Mouse (Mus musculus) megakaryocyte progenitor cell, adult 5-6 weeks (primary cell): ENCODE results near the gene Exosc5. TPM values are rescaled to one million over a fixed set of nuclear protein-coding genes. Genes with fewer than 3 reads are reported as not detected.
A peak's percentile ranks its signal among the peaks of the same experiment; 100 is the strongest.

Source experiments
- ATAC-seq: replicated peaks from 2 replicates; pipeline ENCODE4 v1.8.0; 2016; ENCODE audit warnings: mild to moderate bottlenecking, moderate TSS enrichment, inconsistent platforms; ENCODE audit not compliant: poor library complexity
- total RNA-seq, 2 experiments: library from RNA; stranded (forward) in 1 of 2; stranded (reverse) in 1 of 2; fragments of 157-497, 149-512 nt in 1 of 2; fragments of 200-1000 nt in 1 of 2; gene quantifications; 2 replicates each; pipeline versions ENCODE4 v1.2.3 to v1.2.4; 2015 to 2017

The Exosc5 gene
- total RNA-seq, 2 experiments from 2014 or later = 71.8 to 84.9 TPM

- ATAC-seq = no peak
Observed at GRCm38 (mm10) chr7:25676085-25676781, 17.3 kb downstream of the Exosc5 start.

DNA sequence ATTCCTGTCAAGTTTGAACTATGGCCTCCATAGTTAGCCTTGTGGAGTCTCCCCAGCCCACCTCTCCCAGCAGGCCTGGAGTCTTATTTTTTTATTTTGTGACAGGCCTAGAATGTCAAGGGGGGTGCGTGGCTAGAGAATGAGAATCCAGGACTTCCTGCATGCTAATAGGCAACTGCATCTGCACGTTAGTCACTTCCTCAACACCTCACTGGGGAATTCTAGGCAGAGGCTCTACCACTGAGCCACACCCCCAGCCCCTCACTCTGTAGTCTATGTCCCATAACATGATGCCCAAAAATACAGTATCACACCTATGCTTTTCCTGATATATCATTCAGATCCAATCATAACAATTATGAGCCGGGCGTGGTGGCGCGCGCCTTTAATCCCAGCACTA is 18.0 kb downstream of the Exosc5 start:
- ATAC-seq = no peak

- ATAC-seq = peak; percentile 12
Observed at GRCm38 (mm10) chr7:25679971-25680370, 21.0 kb downstream of the Exosc5 start.

DNA sequence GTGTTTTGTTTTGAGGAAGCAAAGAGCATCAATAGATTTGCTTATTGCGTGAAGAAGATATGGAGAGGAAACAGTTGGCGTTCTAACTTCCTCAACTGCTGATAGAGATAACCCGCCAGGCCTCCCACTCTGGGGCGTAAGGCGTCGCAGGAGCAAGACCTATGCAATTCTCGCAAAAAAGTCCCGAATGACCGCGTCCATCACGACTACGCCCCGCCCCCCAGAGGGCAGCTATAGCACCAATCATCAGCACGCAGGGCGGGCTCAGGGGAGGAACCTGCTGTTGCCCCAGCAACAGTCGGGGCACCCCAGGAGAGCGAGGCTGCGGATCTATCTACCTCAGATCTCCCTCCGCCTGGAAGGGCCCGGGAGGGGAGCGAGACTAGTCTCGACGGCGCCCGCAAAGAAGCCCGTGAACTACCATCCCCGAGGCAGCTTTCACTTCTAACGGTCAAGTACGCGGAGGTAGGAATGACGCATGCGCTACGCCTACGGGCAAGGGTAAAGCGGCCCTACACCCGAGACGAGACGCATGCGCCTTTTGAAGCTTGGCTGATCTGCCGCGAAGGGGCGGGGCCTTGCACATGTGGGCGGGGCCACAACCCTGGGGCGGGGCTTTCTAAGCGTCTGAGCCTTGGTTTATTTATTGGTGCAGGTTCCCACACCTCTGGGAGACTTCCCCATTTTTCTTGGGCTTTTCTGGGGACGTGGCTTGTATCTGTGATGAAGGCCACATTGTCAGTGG is 21.7 kb downstream of the Exosc5 start, which contains the start of gene B9d2:
Gene B9d2, plus strand, starts transcription at position 267 of the 745 bp plus-strand sequence.
- peak; percentile 68 for ATAC-seq

GRCm38 (mm10) chr7:25681341-25682231 is 22.6 kb downstream of the Exosc5 start:
- no peak for ATAC-seq

GRCm38 (mm10) chr7:25683474-25684180 is 24.7 kb downstream of the Exosc5 start:
- ATAC-seq = peak; percentile 40

DNA sequence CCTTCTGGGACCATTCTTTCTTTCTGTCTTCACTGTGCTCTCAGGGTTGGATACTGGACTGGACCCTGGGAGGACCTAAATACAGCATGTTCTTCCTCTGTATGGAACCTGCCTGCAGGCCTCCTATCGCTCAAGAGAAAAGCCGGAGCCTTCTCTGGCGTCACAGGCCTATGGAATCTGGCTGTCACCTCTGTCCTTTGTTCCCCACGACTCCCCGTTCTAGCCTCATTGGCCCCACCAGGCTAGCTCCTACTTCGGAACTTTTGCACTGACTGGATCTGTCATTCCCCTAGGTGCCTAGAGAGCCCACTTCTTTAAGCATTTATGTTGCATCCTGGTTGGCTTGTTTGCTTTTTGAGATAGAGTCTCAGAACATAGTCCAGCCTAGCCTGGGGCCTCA is 25.7 kb downstream of the Exosc5 start:
- ATAC-seq = no peak

GRCm38 (mm10) chr7:25685926-25686470 is 27.0 kb downstream of the Exosc5 start:
- ATAC-seq = no peak

DNA sequence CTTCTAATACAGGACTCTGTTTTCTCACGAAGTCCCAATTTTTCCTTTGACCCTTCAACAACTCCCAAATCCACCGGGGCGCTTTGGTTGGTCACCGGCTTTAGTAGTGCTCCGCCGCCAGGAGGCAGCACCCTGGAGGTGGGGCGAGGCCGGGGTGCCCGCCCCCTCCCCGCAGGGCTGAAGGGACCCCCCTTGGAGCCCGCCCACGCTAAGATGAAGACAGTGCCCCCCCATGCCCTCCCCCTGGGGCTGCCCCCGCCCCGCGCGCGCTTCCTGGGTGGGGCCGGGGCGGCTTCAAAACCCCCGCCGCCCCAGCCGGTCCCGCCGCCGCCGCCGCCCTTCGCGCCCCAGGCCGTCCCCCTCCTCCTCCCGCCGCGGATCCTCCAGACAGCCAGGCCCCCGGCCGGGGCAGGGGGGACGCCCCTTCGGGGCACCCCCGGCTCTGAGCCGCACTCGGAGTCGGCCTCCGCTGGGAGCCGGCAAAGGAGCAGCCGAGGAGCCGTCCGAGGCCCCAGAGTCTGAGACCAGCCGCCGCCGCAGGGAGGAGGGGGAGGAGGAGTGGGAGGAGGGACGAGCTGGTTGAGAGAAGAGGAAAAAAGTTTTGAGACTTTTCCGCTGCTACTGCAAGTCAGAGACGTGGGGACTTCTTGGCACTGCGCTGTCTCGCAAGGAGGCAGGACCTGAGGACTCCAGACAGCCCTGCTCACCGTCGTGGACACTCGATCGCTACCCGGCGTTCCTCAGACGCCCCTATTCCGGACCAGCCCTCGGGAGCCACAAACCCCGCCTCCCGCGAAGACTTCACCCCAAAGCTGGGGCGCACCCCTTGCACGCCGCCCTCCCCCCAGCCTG is 27.9 kb downstream of the Exosc5 start, which contains the start of gene Tgfb1:
Gene Tgfb1, plus strand, starts transcription at position 323 of the 852 bp plus-strand sequence.
- ATAC-seq = peak; percentile 33

- ATAC-seq = no peak; the same call in 1 of the 2 replicates
Observed at GRCm38 (mm10) chr7:25687811-25688401, 28.9 kb downstream of the Exosc5 start.

DNA sequence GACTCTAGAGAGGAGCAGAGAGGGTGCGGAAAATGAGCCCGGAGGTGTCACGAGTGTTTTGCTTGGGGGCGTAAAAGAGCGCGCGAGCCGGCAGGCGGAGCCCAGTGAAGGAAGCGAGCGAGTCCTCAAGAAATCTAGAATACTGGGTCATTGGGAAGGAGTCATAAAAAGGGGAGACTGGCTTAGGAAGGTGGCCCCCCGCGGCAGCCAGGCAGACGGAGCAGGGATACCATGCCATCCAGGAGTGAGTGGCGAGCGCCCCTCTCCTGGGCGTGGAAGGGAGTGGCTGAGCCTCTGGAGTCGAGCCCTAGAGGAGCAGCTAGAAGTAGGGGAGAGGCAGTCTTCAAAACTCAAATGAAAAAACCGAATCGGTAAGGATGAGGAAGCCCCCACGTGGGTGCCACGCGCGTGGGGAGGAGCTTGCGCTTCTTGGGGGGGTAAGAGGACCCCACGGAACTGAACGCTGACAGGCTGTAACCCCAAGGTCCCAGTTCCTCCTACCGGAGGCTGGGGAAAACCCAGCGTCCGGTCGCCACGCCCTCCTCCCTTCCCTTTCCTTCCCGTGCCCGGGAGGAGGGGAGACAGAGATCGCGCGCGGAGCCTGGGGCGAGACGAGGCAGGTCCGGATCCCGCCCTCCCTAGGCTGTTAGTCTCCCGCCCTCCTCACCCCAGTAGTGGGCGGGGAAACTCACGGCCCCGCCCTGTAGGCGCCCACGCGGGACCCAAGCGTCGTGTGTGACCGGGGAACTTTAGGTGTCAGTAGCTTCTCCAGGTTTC is 30.0 kb downstream of the Exosc5 start:
- ATAC-seq = peak; percentile 64

DNA sequence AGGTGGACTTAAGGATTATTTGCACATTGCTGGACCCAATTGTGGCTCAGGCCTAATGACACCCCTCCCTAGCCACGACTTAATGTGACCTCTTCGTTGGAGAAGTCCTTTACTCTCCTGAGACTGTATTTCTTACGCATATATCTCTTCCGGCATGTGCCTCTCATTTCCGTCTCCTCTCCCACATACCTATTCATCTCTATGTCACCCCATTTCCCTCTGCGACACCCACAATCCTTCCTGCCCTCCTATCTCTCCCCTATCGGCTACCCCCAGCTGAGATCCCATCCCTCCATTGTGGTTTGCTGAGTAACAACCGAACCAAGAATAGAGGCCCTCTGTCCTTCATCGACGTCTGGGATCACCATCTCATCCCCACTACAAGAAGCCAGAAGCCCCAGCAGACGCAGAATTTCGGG is 30.6 kb downstream of the Exosc5 start:
- ATAC-seq = peak; percentile 27

DNA sequence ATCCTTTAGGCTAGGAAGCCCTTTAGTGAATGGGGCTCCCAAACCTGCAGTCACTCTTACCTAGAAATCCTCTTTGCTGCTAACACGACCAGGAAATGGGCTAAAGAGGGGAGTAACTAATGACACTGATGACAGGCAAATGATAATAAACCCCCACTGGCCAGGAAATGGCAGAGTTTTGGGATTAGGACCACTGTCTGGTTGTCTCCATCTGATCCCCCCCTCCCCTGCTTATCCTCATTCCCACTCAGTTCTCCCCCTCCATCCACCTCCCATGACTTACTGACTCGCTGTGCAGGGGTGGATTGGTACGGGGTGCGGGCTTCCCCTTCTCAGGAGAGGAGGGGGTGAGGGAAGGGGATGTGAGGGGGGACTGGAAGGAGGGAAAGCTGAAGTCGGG is 31.1 kb downstream of the Exosc5 start:
- ATAC-seq = no peak

GRCm38 (mm10) chr7:25694104-25694503 is 35.1 kb downstream of the Exosc5 start:
- ATAC-seq = no peak

DNA sequence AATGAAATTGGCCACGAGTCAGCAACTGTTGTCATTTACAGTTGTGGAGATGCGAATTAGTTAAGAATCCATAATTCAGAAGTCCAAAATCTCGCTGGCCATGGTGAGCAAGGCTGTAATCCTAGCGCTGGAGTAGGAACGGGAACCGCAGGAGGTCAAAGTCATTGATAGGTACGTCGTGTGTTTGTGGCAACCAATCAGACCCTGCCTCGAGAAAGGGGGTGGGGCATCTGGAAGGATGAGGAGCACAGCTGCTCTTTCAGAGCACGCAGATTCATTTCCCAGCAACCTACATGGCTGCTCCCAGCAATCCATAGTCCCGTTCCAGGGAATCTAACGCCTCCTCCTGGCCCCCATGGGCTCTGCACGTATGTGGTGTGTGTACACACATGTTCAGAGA is 40.9 kb downstream of the Exosc5 start:
- no peak for ATAC-seq

DNA sequence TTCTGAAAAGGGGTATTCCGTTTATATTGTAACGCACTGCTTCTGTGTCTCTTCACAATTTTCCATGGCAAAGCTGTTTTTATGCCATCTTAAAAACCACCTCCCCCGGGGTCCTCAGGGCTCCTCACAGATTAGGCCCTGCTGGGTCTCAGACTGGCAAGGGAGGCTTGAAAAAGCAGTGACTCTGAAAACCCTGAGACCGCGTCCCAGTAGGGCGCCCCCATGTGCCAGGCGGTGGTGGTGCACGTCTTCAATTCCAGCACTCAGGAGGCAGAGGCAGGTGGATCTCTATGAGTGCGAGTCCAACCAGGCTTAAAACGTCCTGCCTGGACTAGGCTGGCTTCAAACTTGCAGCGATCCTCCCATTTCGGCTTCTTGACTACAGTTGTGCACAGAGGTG is 41.8 kb downstream of the Exosc5 start:
- no peak for ATAC-seq

DNA sequence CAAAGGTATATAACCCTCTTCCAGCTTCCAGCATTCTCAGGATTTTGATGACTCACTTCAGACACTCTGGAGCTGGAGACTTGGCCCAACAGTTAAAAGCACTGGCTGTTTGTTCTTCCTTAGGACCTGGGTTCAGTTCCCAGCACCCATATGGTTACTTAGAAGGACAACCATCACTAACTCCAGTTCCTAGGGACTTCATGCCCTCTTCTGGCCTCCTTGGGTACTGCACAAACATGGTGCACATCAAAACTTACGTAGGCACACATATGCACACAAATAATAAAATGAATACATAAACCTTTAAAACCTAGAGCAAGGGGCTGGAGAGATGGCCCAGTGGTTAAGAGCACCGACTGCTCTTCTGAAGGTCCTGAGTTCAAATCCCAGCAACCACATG is 43.4 kb downstream of the Exosc5 start:
- no peak for ATAC-seq
